Mouse (Mus musculus): ENCODE results near the gene Mylk3. TPM values are rescaled to one million over a fixed set of nuclear protein-coding genes. Genes with fewer than 3 reads are reported as not detected.

The Mylk3 gene
- polyA plus RNA-seq, 1 experiment from 2014 or later: 1.7 TPM

- 82% methylated on average over 3 of the region's 3 CpGs for WGBS
- no peaks in the 10 kb centered on the region for H3K4me1 ChIP-seq (ENCODE audit: control insufficient read depth, insufficient read depth, low read length)
- H3K9me3 ChIP-seq (ENCODE audit: control insufficient read depth, low read length): no peaks in the 10 kb centered on the region
- H3K9ac ChIP-seq (ENCODE audit: low read depth, low read length): no peak overlapping the region
- H3K27ac ChIP-seq (ENCODE audit: low read depth, low read length): no peak overlapping the region
- peaks cover 10% of the 10 kb centered on the region; the same call in 1 of the 2 replicates for H3K36me3 ChIP-seq (ENCODE audit: control insufficient read depth, insufficient read depth, low read length)
- H3K4me2 ChIP-seq (replicated peaks; ENCODE audit: low read depth, low read length): no peak overlapping the region
- H3K4me3 ChIP-seq (ENCODE audit: low read length): no peak overlapping the region
- no peak for ATAC-seq (ENCODE audit: low FRiP score, low TSS enrichment)
- no peaks in the 10 kb centered on the region for H3K27me3 ChIP-seq (ENCODE audit: control insufficient read depth, insufficient read depth, low read length)
These were observed 73.1 kb downstream of the Mylk3 start for GRCm38 (mm10) chr8:85313036-85313435.

DNA sequence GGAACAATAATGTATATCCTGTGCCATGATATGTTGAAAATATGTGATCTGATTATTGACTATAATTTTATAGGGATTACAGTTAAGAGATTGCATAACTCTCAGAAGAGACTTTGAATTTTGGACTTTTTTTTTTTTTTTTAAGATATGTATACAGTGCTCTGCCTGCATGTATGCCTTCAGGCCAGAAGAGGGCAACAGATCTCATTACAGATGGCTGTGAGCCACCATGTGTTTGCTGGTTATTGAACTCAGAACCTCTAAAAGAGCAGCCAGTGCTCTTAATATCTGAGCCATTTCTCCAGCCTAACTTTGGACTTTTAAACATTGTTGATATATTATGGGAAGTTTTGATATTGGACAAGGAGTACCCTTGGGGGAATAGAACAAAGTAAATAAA is 74.4 kb downstream of the Mylk3 start:
- Histone ChIP-seq H3K27ac (ENCODE audit: low read depth, low read length) (no peak overlapping the region), H3K36me3 (ENCODE audit: control insufficient read depth, insufficient read depth, low read length) (peaks cover 23% of the 10 kb centered on the region), H3K27me3 (ENCODE audit: control insufficient read depth, insufficient read depth, low read length) (no peaks in the 10 kb centered on the region), H3K9ac (ENCODE audit: low read depth, low read length) (no peak overlapping the region), H3K4me2 (replicated peaks; ENCODE audit: low read depth, low read length) (no peak overlapping the region), H3K9me3 (ENCODE audit: control insufficient read depth, low read length) (no peaks in the 10 kb centered on the region), H3K4me1 (ENCODE audit: control insufficient read depth, insufficient read depth, low read length) (no peaks in the 10 kb centered on the region), H3K4me3 (ENCODE audit: low read length) (no peak overlapping the region)
- no peak for ATAC-seq (ENCODE audit: low FRiP score, low TSS enrichment)

GRCm38 (mm10) chr8:85308564-85308963 is 77.6 kb downstream of the Mylk3 start:
- no peak overlapping the region for H3K4me2 ChIP-seq (replicated peaks; ENCODE audit: low read depth, low read length)
- H3K9ac ChIP-seq (ENCODE audit: low read depth, low read length): no peak overlapping the region
- ATAC-seq (ENCODE audit: low FRiP score, low TSS enrichment): no peak
- 86% methylated on average over 2 of the region's 2 CpGs for WGBS
- H3K9me3 ChIP-seq (ENCODE audit: control insufficient read depth, low read length): no peaks in the 10 kb centered on the region
- no peak overlapping the region for H3K4me3 ChIP-seq (ENCODE audit: low read length)
- no peaks in the 10 kb centered on the region for H3K4me1 ChIP-seq (ENCODE audit: control insufficient read depth, insufficient read depth, low read length)
- no peaks in the 10 kb centered on the region for H3K27me3 ChIP-seq (ENCODE audit: control insufficient read depth, insufficient read depth, low read length)
- H3K27ac ChIP-seq (ENCODE audit: low read depth, low read length): no peak overlapping the region
- H3K36me3 ChIP-seq (ENCODE audit: control insufficient read depth, insufficient read depth, low read length): peaks cover 50% of the 10 kb centered on the region

DNA sequence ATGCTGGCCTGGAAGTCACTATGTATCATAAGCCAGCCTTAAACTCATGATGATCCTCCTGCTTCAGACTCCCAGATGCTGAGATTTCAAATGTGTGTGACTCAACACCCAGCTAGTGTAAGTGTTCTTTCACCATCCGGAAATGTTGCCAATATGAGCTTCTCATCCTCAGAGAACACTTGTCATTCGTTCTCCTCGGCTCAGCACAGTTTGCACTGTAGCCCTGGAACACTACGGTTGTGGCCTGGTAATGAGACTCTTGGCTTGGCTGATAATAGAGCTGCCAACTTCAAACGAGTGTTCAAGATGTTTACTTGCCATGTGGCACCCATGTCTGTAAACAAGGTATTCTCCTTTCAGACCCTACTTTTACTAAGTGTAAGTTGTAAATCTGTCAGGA is 82.6 kb downstream of the Mylk3 start:
- WGBS: 91% methylated on average over 5 of the region's 5 CpGs
- no peak overlapping the region for H3K4me3 ChIP-seq (ENCODE audit: low read length)
- ATAC-seq (ENCODE audit: low FRiP score, low TSS enrichment): no peak
- H3K4me1 ChIP-seq (ENCODE audit: control insufficient read depth, insufficient read depth, low read length): peaks cover 6% of the 10 kb centered on the region; the same call in 1 of the 2 replicates
- no peaks in the 10 kb centered on the region for H3K27me3 ChIP-seq (ENCODE audit: control insufficient read depth, insufficient read depth, low read length)
- H3K27ac ChIP-seq (ENCODE audit: low read depth, low read length): no peak overlapping the region
- peaks cover 61% of the 10 kb centered on the region for H3K36me3 ChIP-seq (ENCODE audit: control insufficient read depth, insufficient read depth, low read length)
- no peak overlapping the region for H3K9ac ChIP-seq (ENCODE audit: low read depth, low read length)
- H3K4me2 ChIP-seq (replicated peaks; ENCODE audit: low read depth, low read length): no peak overlapping the region
- H3K9me3 ChIP-seq (ENCODE audit: control insufficient read depth, low read length): no peaks in the 10 kb centered on the region

GRCm38 (mm10) chr8:85302931-85303330 is 83.2 kb downstream of the Mylk3 start:
- Histone ChIP-seq H3K4me1 (ENCODE audit: control insufficient read depth, insufficient read depth, low read length) (peaks cover 9% of the 10 kb centered on the region), H3K27me3 (ENCODE audit: control insufficient read depth, insufficient read depth, low read length) (no peaks in the 10 kb centered on the region), H3K36me3 (ENCODE audit: control insufficient read depth, insufficient read depth, low read length) (peaks cover 55% of the 10 kb centered on the region), H3K9ac (ENCODE audit: low read depth, low read length) (no peak overlapping the region), H3K4me2 (replicated peaks; ENCODE audit: low read depth, low read length) (no peak overlapping the region), H3K4me3 (ENCODE audit: low read length) (no peak overlapping the region), H3K27ac (ENCODE audit: low read depth, low read length) (no peak overlapping the region), H3K9me3 (ENCODE audit: control insufficient read depth, low read length) (no peaks in the 10 kb centered on the region)
- 86% methylated on average over 3 of the region's 3 CpGs for WGBS
- no peak for ATAC-seq (ENCODE audit: low FRiP score, low TSS enrichment)

DNA sequence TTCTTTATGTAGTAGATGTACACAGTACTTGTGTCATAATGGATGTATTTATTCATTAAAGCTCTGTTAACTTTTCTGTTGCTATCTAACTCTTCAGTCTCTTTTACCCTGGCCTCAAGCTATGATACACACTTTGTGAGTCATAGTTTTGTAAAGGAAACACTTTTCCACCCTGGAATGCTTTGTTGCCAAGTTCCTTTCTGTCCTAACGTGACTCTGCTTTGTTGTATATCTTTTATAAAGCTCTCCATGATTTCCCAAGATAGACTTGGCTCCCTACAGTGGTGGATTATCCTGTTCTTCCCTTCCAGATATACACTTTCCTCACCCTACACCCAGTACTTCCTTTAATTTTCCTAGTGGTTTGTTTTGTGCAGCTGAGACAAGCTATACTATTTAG is 84.2 kb downstream of the Mylk3 start:
- 73% methylated on average over 1 of the region's 1 CpGs for WGBS

DNA sequence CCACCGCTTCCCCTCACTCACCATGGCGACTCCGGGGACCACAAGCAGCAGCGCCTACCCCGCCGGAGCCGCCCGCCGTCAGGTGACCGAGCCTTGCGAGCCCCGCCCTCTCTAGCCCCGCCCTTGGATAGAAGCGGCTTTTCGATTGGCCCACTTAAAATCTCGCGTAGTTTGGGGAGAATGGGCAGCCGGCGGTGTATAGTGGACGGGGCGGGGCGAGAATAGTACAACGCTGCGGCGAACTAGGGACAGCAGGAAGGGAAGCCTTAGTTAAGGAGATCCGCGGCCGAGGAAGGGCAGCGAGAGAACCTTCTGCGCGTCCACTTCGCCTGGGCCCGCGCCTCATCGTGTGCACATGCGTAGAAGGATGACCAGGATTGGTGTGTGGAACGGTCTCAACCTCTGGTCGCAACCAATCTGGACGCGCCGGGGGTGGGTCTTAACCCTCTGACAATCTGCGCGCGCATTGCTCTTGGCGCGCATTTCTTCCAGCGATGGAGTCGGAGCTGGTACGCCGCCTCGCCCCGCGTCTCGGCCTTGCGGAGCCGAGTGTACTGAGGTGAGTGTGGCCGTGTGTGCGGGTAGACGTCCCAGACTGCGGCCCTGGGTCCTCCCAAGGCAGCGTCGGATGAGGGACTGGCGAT is 86.6 kb downstream of the Mylk3 start, which contains the start of the genes Orc6 and Vps35:
TSS of gene Orc6 (plus strand) at position 199 of the 644 bp plus-strand sequence.
TSS of gene Vps35 (minus strand) at position 369 of the 644 bp plus-strand sequence.
- Histone ChIP-seq H3K27ac (ENCODE audit: low read depth, low read length) (peak within 1 kb of the TSS; percentile 92), H3K36me3 (ENCODE audit: control insufficient read depth, insufficient read depth, low read length) (peaks cover 25% of the 10 kb centered on the region), H3K9me3 (ENCODE audit: control insufficient read depth, low read length) (no peaks in the 10 kb centered on the region), H3K9ac (ENCODE audit: low read depth, low read length) (peak within 1 kb of the TSS; percentile 90), H3K27me3 (ENCODE audit: control insufficient read depth, insufficient read depth, low read length) (no peaks in the 10 kb centered on the region), H3K4me2 (replicated peaks; ENCODE audit: low read depth, low read length) (peak within 1 kb of the TSS; percentile 62), H3K4me3 (ENCODE audit: low read length) (peak within 1 kb of the TSS; percentile 95), H3K4me1 (ENCODE audit: control insufficient read depth, insufficient read depth, low read length) (peaks cover 14% of the 10 kb centered on the region)
- ATAC-seq (ENCODE audit: low FRiP score, low TSS enrichment): peak; percentile 98
- WGBS: under 1% methylated on average over 63 of the region's 63 CpGs

More for the DNA sequence above, 84.2 kb downstream of the Mylk3 start:
- Histone ChIP-seq H3K4me2 (replicated peaks; ENCODE audit: low read depth, low read length) (no peak overlapping the region), H3K27ac (ENCODE audit: low read depth, low read length) (no peak overlapping the region), H3K9ac (ENCODE audit: low read depth, low read length) (no peak overlapping the region; the same call in 1 of the 2 replicates), H3K4me1 (ENCODE audit: control insufficient read depth, insufficient read depth, low read length) (peaks cover 14% of the 10 kb centered on the region), H3K4me3 (ENCODE audit: low read length) (no peak overlapping the region), H3K36me3 (ENCODE audit: control insufficient read depth, insufficient read depth, low read length) (peaks cover 45% of the 10 kb centered on the region), H3K27me3 (ENCODE audit: control insufficient read depth, insufficient read depth, low read length) (no peaks in the 10 kb centered on the region), H3K9me3 (ENCODE audit: control insufficient read depth, low read length) (no peaks in the 10 kb centered on the region)
- ATAC-seq (ENCODE audit: low FRiP score, low TSS enrichment): no peak

DNA sequence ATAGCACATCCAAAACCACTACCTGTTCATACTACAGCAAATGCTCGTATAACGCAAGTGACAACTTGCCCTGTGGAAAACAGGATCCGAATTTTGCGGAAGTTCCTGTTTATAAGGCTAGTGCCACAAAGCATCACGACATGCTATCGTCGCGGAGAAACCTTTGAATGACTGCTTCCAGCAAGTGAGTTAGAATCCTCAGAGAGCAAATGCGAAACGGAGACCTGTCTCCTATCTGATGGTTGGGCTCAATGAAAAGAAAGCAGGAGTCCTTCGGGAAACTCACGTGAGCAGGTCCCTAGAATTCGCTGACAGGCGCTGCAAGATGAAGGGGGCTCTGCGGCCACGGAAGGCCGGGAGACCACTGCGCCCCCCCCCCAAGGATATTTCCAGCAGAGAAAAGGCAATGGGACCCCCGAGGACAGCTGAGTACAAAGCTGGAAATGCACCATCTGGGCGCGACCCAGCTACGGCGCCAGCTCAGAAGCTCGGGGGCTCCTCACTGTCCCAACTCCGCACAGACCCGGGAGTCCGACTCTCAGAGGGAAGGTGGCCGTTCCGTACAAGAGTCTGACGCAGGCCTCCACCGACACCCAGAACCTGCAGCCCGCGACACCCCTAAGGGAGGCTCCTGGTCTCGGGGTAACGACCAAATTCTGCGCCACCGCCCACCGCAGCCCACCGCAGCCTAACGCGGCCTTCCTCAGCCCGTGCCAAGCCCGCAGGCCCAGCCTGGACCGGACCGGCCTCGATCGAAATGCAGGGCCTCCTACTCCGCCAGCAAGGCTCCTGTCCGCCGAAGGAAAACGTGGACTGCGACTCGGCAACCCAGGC is 87.3 kb downstream of the Mylk3 start:
- Histone ChIP-seq H3K9ac (ENCODE audit: low read depth, low read length) (peak overlapping the region; percentile 90), H3K4me2 (replicated peaks; ENCODE audit: low read depth, low read length) (peak overlapping the region; percentile 55), H3K4me1 (ENCODE audit: control insufficient read depth, insufficient read depth, low read length) (peaks cover 14% of the 10 kb centered on the region), H3K27me3 (ENCODE audit: control insufficient read depth, insufficient read depth, low read length) (no peaks in the 10 kb centered on the region), H3K36me3 (ENCODE audit: control insufficient read depth, insufficient read depth, low read length) (peaks cover 26% of the 10 kb centered on the region), H3K9me3 (ENCODE audit: control insufficient read depth, low read length) (no peaks in the 10 kb centered on the region), H3K4me3 (ENCODE audit: low read length) (peak overlapping the region; percentile 95), H3K27ac (ENCODE audit: low read depth, low read length) (peak overlapping the region; percentile 92)
- ATAC-seq (ENCODE audit: low FRiP score, low TSS enrichment): peak; percentile 28
- WGBS: under 1% methylated on average over 52 of the region's 53 CpGs

- WGBS: 96% methylated on average over 1 of the region's 1 CpGs
- H3K9me3 ChIP-seq (ENCODE audit: control insufficient read depth, low read length): no peaks in the 10 kb centered on the region
- H3K27me3 ChIP-seq (ENCODE audit: control insufficient read depth, insufficient read depth, low read length): no peaks in the 10 kb centered on the region
- no peaks in the 10 kb centered on the region for H3K4me1 ChIP-seq (ENCODE audit: control insufficient read depth, insufficient read depth, low read length)
- no peak overlapping the region for H3K4me2 ChIP-seq (replicated peaks; ENCODE audit: low read depth, low read length)
- no peak overlapping the region for H3K27ac ChIP-seq (ENCODE audit: low read depth, low read length)
- no peak overlapping the region for H3K4me3 ChIP-seq (ENCODE audit: low read length)
- H3K9ac ChIP-seq (ENCODE audit: low read depth, low read length): no peak overlapping the region
- ATAC-seq (ENCODE audit: low FRiP score, low TSS enrichment): no peak
- H3K36me3 ChIP-seq (ENCODE audit: control insufficient read depth, insufficient read depth, low read length): peaks cover 62% of the 10 kb centered on the region
These were observed 99.3 kb downstream of the Mylk3 start for GRCm38 (mm10) chr8:85286846-85287245.

Measured in kidney, embryonic 14.5 days (tissue).